Mouse (Mus musculus) G1E (cell line): Measurements from ENCODE around the gene Ttc17.

Source experiments
- CTCF ChIP-seq: IDR thresholded peaks from 2 replicates; pipeline ENCODE4 v1.5.1; 2012; ENCODE audit warnings: low read depth, low read length, inconsistent platforms, mixed read lengths
- GATA1 ChIP-seq: IDR thresholded peaks from 2 replicates; pipeline ENCODE4 v1.6.1; 2012; ENCODE audit warnings: borderline replicate concordance, low read length, inconsistent platforms, mixed read lengths
- GATA2 ChIP-seq: IDR thresholded peaks from 2 replicates; pipeline ENCODE4 v1.6.1; 2012; ENCODE audit warnings: low read depth, low read length, inconsistent platforms, borderline replicate concordance
- POLR2AphosphoS5 ChIP-seq: IDR thresholded peaks from 2 replicates; pipeline ENCODE4 v1.6.1; 2012; ENCODE audit warnings: low read depth, low read length, inconsistent platforms; ENCODE audit not compliant: insufficient replicate concordance

GRCm38 (mm10) chr2:94381057-94381647 lies 25.3 kb downstream of the Ttc17 start:
- TF ChIP-seq GATA1 (no peak), CTCF (no peak), POLR2AphosphoS5 (no peak), GATA2 (no peak)
